Mouse (Mus musculus) gastrocnemius, adult 2 months (tissue): ENCODE results near the gene Snx9. TPM values are rescaled to one million over a fixed set of nuclear protein-coding genes. Genes with fewer than 3 reads are reported as not detected.

ENCODE experiments used
- DNase-seq: peaks from one replicate; pipeline ENCODE4 v3.0.0; 2022
- H3K27ac ChIP-seq: fragments of 200-600 bp; 2 replicates; pipeline ENCODE4 v1.8.1; 2022; ENCODE audit warnings: mild to moderate bottlenecking
- H3K4me3 ChIP-seq: fragments of 200-600 bp; 2 replicates; pipeline ENCODE4 v1.8.1; 2022; ENCODE audit warnings: mild to moderate bottlenecking, moderate library complexity
- CTCF ChIP-seq: fragments of 200-600 bp; IDR thresholded peaks from 2 replicates; pipeline ENCODE4 v1.8.1; 2022; ENCODE audit warnings: antibody characterized with exemption, mild to moderate bottlenecking, moderate library complexity
- intact Hi-C: fragments of 180-260 bp; cut with DNase I; formaldehyde crosslinking; loops from one replicate; pipeline ENCODE4 v1.15.1; 2025
- total RNA-seq, 2 experiments: library from RNA; stranded (reverse); gene quantifications; 2 replicates each; pipeline ENCODE4 v1.2.3; 2021

Gene Snx9
- total RNA-seq, 2 experiments from 2014 or later = 22.9 to 29.6 TPM

GRCm38 (mm10) chr17:5817871-5818270 is 23.3 kb upstream of the Snx9 start:
- Histone ChIP-seq H3K4me3 (no peak overlapping the region), H3K27ac (no peak overlapping the region)
- intact Hi-C loops = no loop called here
- TF ChIP-seq CTCF = no peak
- no peak for DNase-seq

GRCm38 (mm10) chr17:5819105-5819504 is 22.0 kb upstream of the Snx9 start:
- Histone ChIP-seq H3K4me3 (no peak overlapping the region), H3K27ac (no peak overlapping the region)
- no peak for DNase-seq
- no peak for TF ChIP-seq CTCF
- intact Hi-C loops = no loop called here

- DNase-seq = no peak
- intact Hi-C loops = no loop called here
- no peak overlapping the region for H3K27ac ChIP-seq
- TF ChIP-seq CTCF = no peak
- H3K4me3 ChIP-seq = no peak overlapping the region
Measured at GRCm38 (mm10) chr17:5819799-5820201, 21.3 kb upstream of the Snx9 start.

- DNase-seq = no peak
- Histone ChIP-seq H3K27ac (peak overlapping the region; percentile 54; the same call in 1 of the 2 replicates), H3K4me3 (no peak overlapping the region)
- TF ChIP-seq CTCF = no peak
- intact Hi-C loops = no loop called here
Measured at GRCm38 (mm10) chr17:5822541-5822940, 18.6 kb upstream of the Snx9 start.

GRCm38 (mm10) chr17:5823032-5823431 is 18.1 kb upstream of the Snx9 start:
- intact Hi-C loops = no loop called here
- Histone ChIP-seq H3K27ac (peak overlapping the region; percentile 35; the same call in 1 of the 2 replicates), H3K4me3 (no peak overlapping the region)
- DNase-seq = no peak
- no peak for TF ChIP-seq CTCF

- Histone ChIP-seq H3K27ac (no peak overlapping the region), H3K4me3 (peak overlapping the region; percentile 9)
- TF ChIP-seq CTCF = no peak
- intact Hi-C loops = no loop called here
- DNase-seq = no peak
Measured at GRCm38 (mm10) chr17:5827836-5828582, 13.1 kb upstream of the Snx9 start.

- H3K4me3 ChIP-seq = no peak overlapping the region; the same call in 1 of the 2 replicates
- no peak for DNase-seq
- no peak overlapping the region for H3K27ac ChIP-seq
- intact Hi-C loops = no loop called here
- TF ChIP-seq CTCF = no peak
Measured at GRCm38 (mm10) chr17:5828583-5828836, 12.6 kb upstream of the Snx9 start.

GRCm38 (mm10) chr17:5828944-5829343 is 12.2 kb upstream of the Snx9 start:
- intact Hi-C loops = no loop called here
- no peak for DNase-seq
- no peak for TF ChIP-seq CTCF

GRCm38 (mm10) chr17:5829930-5830329 is 11.2 kb upstream of the Snx9 start:
- intact Hi-C loops = no loop called here
- no peak for TF ChIP-seq CTCF
- no peak for DNase-seq
- Histone ChIP-seq H3K27ac (no peak overlapping the region), H3K4me3 (no peak overlapping the region)

More at GRCm38 (mm10) chr17:5828944-5829343, 12.2 kb upstream of the Snx9 start:
- Histone ChIP-seq H3K4me3 (no peak overlapping the region), H3K27ac (no peak overlapping the region)

- no peak overlapping the region for H3K4me3 ChIP-seq
Measured at GRCm38 (mm10) chr17:5830382-5830781, 10.7 kb upstream of the Snx9 start.

GRCm38 (mm10) chr17:5830832-5831231 is 10.3 kb upstream of the Snx9 start:
- no peak for DNase-seq
- H3K4me3 ChIP-seq = no peak overlapping the region
- H3K27ac ChIP-seq = no peak overlapping the region
- intact Hi-C loops = no loop called here
- no peak for TF ChIP-seq CTCF

More at GRCm38 (mm10) chr17:5830382-5830781, 10.7 kb upstream of the Snx9 start:
- no peak for DNase-seq
- H3K27ac ChIP-seq = no peak overlapping the region
- TF ChIP-seq CTCF = no peak
- intact Hi-C loops = no loop called here

GRCm38 (mm10) chr17:5831257-5831806 is 9.8 kb upstream of the Snx9 start:
- TF ChIP-seq CTCF = no peak
- no peak for DNase-seq
- no peak overlapping the region for H3K4me3 ChIP-seq
- intact Hi-C loops = no loop called here
- H3K27ac ChIP-seq = no peak overlapping the region

GRCm38 (mm10) chr17:5834166-5834565 is 7.0 kb upstream of the Snx9 start:
- no peak for DNase-seq
- Histone ChIP-seq H3K27ac (no peak overlapping the region), H3K4me3 (no peak overlapping the region)
- intact Hi-C loops = no loop called here
- TF ChIP-seq CTCF = no peak

GRCm38 (mm10) chr17:5834798-5835328 is 6.3 kb upstream of the Snx9 start:
- no peak for TF ChIP-seq CTCF
- intact Hi-C loops = no loop called here
- no peak overlapping the region for H3K27ac ChIP-seq
- no peak overlapping the region for H3K4me3 ChIP-seq
- DNase-seq = no peak
